Mouse (Mus musculus) brain, embryonic 14.5 days (tissue): ENCODE results near the gene Slc7a1. TPM values are rescaled to one million over a fixed set of nuclear protein-coding genes. Genes with fewer than 3 reads are reported as not detected.
A peak's percentile ranks its signal among the peaks of the same experiment; 100 is the strongest.
"Not testable (repeated sequence)": the region's sequence is repeated elsewhere in the genome, so short reads cannot be mapped to it uniquely, and the experiment has no call there.

Experiments used
- DNase-seq: peaks from one replicate; pipeline ENCODE4 v3.0.0-alpha.2; 2011; ENCODE audit warnings: low read depth
- CTCF ChIP-seq: fragments of 200-500 bp; IDR thresholded peaks from 2 replicates; pipeline ENCODE4 v1.5.1; 2012; ENCODE audit warnings: inconsistent platforms, mild to moderate bottlenecking, moderate library complexity, borderline replicate concordance; ENCODE audit not compliant: insufficient read depth, insufficient read length; ENCODE audit errors: extremely low read depth
- POLR2A ChIP-seq: fragments of 200-500 bp; IDR thresholded peaks from 2 replicates; pipeline ENCODE4 v1.6.1; 2012; ENCODE audit warnings: mild to moderate bottlenecking, inconsistent platforms, borderline replicate concordance; ENCODE audit not compliant: poor library complexity, insufficient read depth, insufficient read length, severe bottlenecking; ENCODE audit errors: extremely low read depth
- polyA plus RNA-seq: library from polyadenylated mRNA; depleted of rRNA; stranded (reverse); fragments of >200 nt; gene quantifications from 2 replicates; pipeline ENCODE4 v1.2.3, GENCODE M21; 2012

Slc7a1 gene
- polyA plus RNA-seq, 1 experiment = 24.3 TPM

GRCm38 (mm10) chr5:148339126-148339525, 60.6 kb downstream of the Slc7a1 start:
- TF ChIP-seq CTCF = no peak
- TF ChIP-seq POLR2A = no peak
- DNase-seq = no peak

- TF ChIP-seq POLR2A (no peak), CTCF (peak; percentile 88)
- DNase-seq = peak; percentile 90
These were observed 67.1 kb downstream of the Slc7a1 start for GRCm38 (mm10) chr5:148332622-148332974.

- DNase-seq = no peak
- TF ChIP-seq POLR2A = no peak
- no peak for TF ChIP-seq CTCF
These were observed 67.6 kb downstream of the Slc7a1 start for GRCm38 (mm10) chr5:148331926-148332621.

GRCm38 (mm10) chr5:148331229-148331776, 68.4 kb downstream of the Slc7a1 start:
- TF ChIP-seq CTCF (no peak), POLR2A (no peak)
- peak; percentile 48 for DNase-seq

- no peak for TF ChIP-seq CTCF
- no peak for TF ChIP-seq POLR2A
- no peak for DNase-seq
These were observed 70.7 kb downstream of the Slc7a1 start for GRCm38 (mm10) chr5:148328982-148329381.

- not testable (repeated sequence) for DNase-seq
These were observed 73.4 kb downstream of the Slc7a1 start for GRCm38 (mm10) chr5:148326295-148326694.

GRCm38 (mm10) chr5:148325317-148325885, 74.3 kb downstream of the Slc7a1 start:
- TF ChIP-seq CTCF (peak; percentile 86; the same call in 1 of the 2 replicates), POLR2A (no peak)
- DNase-seq = peak; percentile 76

- no peak for DNase-seq
- TF ChIP-seq POLR2A (no peak), CTCF (no peak)
These were observed 84.8 kb downstream of the Slc7a1 start for GRCm38 (mm10) chr5:148314931-148315330.

- no peak for DNase-seq
- no peak for TF ChIP-seq POLR2A
These were observed 87.3 kb downstream of the Slc7a1 start for GRCm38 (mm10) chr5:148312443-148312842.

- no peak for DNase-seq
These were observed 88.9 kb downstream of the Slc7a1 start for GRCm38 (mm10) chr5:148310790-148311189.

GRCm38 (mm10) chr5:148304112-148304511, 95.6 kb downstream of the Slc7a1 start:
- TF ChIP-seq POLR2A (no peak), CTCF (no peak)
- no peak for DNase-seq

More at GRCm38 (mm10) chr5:148310790-148311189, 88.9 kb downstream of the Slc7a1 start:
- TF ChIP-seq CTCF (no peak), POLR2A (no peak)

- TF ChIP-seq CTCF (no peak), POLR2A (no peak)
- DNase-seq = no peak
These were observed 96.7 kb downstream of the Slc7a1 start for GRCm38 (mm10) chr5:148302968-148303367.
